ENCODE assay signal across 13 mouse cellular contexts in the genomic region with DNA sequence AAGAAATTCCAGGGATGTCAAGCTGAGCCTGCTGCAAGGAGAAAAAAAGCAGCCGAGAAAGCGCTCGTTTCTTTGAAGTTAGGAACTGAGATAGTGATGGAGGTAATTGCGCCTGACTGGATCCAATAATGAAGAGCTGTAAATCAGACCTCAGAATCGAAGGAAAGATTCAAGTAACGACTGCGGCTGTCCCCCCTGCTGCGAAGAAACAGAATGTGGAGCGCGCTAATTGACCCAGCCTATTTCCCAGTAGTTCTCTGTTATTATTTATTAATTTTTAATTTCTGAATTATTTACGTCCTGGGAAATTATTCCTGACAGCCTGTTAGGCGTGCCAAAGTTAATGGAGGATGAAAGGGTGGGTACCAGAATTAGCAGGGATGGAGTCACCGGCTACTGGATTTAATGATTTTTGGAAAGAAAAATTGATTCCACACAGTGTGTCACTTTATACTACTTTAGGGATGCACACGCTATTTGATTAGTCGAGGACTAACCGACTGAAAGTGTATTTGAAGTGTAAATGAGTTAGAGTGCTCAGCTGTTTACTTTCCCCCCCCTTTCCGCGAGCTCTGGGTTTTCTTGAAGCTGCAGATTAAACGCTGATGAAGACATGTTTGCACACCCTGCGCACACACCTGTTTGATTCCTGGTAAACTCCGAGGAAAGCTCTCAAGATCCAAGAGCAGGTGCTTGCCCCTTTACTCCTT. TPM values are rescaled to one million over a fixed set of nuclear protein-coding genes. Genes with fewer than 3 reads are reported as not detected.
DNase-seq lines count a peak whose midpoint lies in the region; ATAC-seq and TF ChIP-seq lines count a peak whose summit lies in the region.
"Had no signal": no experiment of that assay in that cellular context is flagged by ENCODE, and none has a peak within 500 bp of the region (broad histone marks: within the 10 kb centered on the region; RNA-seq: fewer than 3 reads in every experiment).

No protein-coding gene starts in this region.

- H3K36me3 ChIP-seq in kidney, postnatal 0 days (ENCODE audit: insufficient read depth, low read length), result no peaks in the 10 kb centered on the region
- no peaks in the 10 kb centered on the region for H3K36me3 ChIP-seq in forebrain, embryonic 11.5 days (ENCODE audit: control insufficient read depth, insufficient read depth, low read length)
- H3K36me3 ChIP-seq in limb, embryonic 13.5 days, result no peaks in the 10 kb centered on the region
- H3K36me3 ChIP-seq: heart, embryonic 10.5 days; limb, embryonic 15.5 days had no signal

- WGBS in kidney, postnatal 0 days, result 16% methylated on average over 21 of the region's 21 CpGs
- 40% methylated on average over 21 of the region's 21 CpGs for WGBS in forebrain, embryonic 11.5 days
- WGBS in limb, embryonic 13.5 days, result 11% methylated on average over 21 of the region's 21 CpGs

- H3K27me3 ChIP-seq in kidney, postnatal 0 days (ENCODE audit: insufficient read depth, low read length), result no peaks in the 10 kb centered on the region
- H3K27me3 ChIP-seq in forebrain, embryonic 11.5 days (ENCODE audit: control insufficient read depth, insufficient read depth, low read length), result no peaks in the 10 kb centered on the region
- peaks cover 9% of the 10 kb centered on the region; the same call in 1 of the 2 replicates for H3K27me3 ChIP-seq in limb, embryonic 13.5 days

- H3K27ac ChIP-seq in kidney, postnatal 0 days, result no peak overlapping the region
- no peak overlapping the region for H3K27ac ChIP-seq in forebrain, embryonic 11.5 days (ENCODE audit: low read depth, low read length)
- H3K27ac ChIP-seq in limb, embryonic 13.5 days, result no peak overlapping the region
- H3K27ac ChIP-seq: heart, embryonic 10.5 days; limb, embryonic 15.5 days had no signal

- ATAC-seq in kidney, postnatal 0 days (replicated peaks; ENCODE audit: low FRiP score, low read depth), result no peak
- peak; percentile 57 for ATAC-seq in forebrain, embryonic 11.5 days (replicated peaks; ENCODE audit: low FRiP score)
- no peak for ATAC-seq in limb, embryonic 13.5 days (ENCODE audit: low FRiP score, low read depth)
- ATAC-seq in erythroblast, adult 5-6 weeks (replicated peaks; ENCODE audit: low FRiP score, poor library complexity, severe bottlenecking), result no peak

- no peaks in the 10 kb centered on the region for H3K9me3 ChIP-seq in kidney, postnatal 0 days (replicated peaks; ENCODE audit: low read length)
- H3K9me3 ChIP-seq in forebrain, embryonic 11.5 days (ENCODE audit: control insufficient read depth, low read length), result no peaks in the 10 kb centered on the region
- H3K9me3 ChIP-seq in limb, embryonic 13.5 days, result no peaks in the 10 kb centered on the region
- H3K9me3 ChIP-seq: heart, embryonic 10.5 days; limb, embryonic 15.5 days had no signal

- H3K4me1 ChIP-seq in kidney, postnatal 0 days (replicated peaks; ENCODE audit: insufficient read depth, low read length), result no peaks in the 10 kb centered on the region
- no peaks in the 10 kb centered on the region; the same call in 1 of the 2 replicates for H3K4me1 ChIP-seq in forebrain, embryonic 11.5 days (replicated peaks; ENCODE audit: control insufficient read depth, insufficient read depth, low read length)
- no peaks in the 10 kb centered on the region for H3K4me1 ChIP-seq in limb, embryonic 13.5 days
- H3K4me1 ChIP-seq: heart, embryonic 10.5 days; limb, embryonic 15.5 days had no signal

- peak; percentile 72 for DNase-seq in kidney, postnatal 0 days (ENCODE audit: low spot score)
- DNase-seq in kidney, adult 18-20 months, result no peak
- no peak for DNase-seq in forebrain, embryonic 11.5 days (ENCODE audit: low spot score)
- peak; percentile 82 for DNase-seq in retina, embryonic 14.5 days (ENCODE audit: low spot score)
- no peak for DNase-seq in cerebellum, adult 11 months
- no peak for DNase-seq in left cerebral cortex, adult 8-10 months (ENCODE audit: low spot score in 2 of 2)
- DNase-seq: cerebellum, postnatal 14 days; lung, postnatal 14 days; thymus, postnatal 36 days had no signal

- no peak for TF ChIP-seq CTCF in kidney, postnatal 0 days (IDR thresholded peaks at IDR 0.05; ENCODE audit: low read depth)

- peak overlapping the region; percentile 27; the same call in 1 of the 2 replicates for H3K4me2 ChIP-seq in kidney, postnatal 0 days (ENCODE audit: low read length)
- 0 out of 2 replicates have a peak overlapping the region, but pooled peaks have one; percentile 12 for H3K4me2 ChIP-seq in forebrain, embryonic 11.5 days (ENCODE audit: low read depth, low read length, severe bottlenecking)
- H3K4me2 ChIP-seq in limb, embryonic 13.5 days (replicated peaks), result 0 out of 2 replicates have a peak overlapping the region, but pooled peaks have one; percentile 9
- H3K4me2 ChIP-seq: limb, embryonic 15.5 days had no signal

- H3K4me3 ChIP-seq in kidney, postnatal 0 days (replicated peaks; ENCODE audit: low read depth, low read length), result no peak overlapping the region
- no peak overlapping the region for H3K4me3 ChIP-seq in forebrain, embryonic 11.5 days (ENCODE audit: low read depth, low read length)
- H3K4me3 ChIP-seq in limb, embryonic 13.5 days, result no peak overlapping the region
- H3K4me3 ChIP-seq: heart, embryonic 10.5 days; limb, embryonic 15.5 days had no signal

- no peak overlapping the region for H3K9ac ChIP-seq in kidney, postnatal 0 days (ENCODE audit: low read depth, low read length)
- no peak overlapping the region for H3K9ac ChIP-seq in forebrain, embryonic 11.5 days (ENCODE audit: low read length)
- no peak overlapping the region for H3K9ac ChIP-seq in limb, embryonic 13.5 days
- H3K9ac ChIP-seq: limb, embryonic 15.5 days had no signal

RNA-seq across cellular contexts. Expression of a gene that starts 7.6 kb away (rescaled TPM):
- 914 and 1,078 TPM in 2 replicates for polyA plus RNA-seq in kidney, postnatal 0 days (2015; fragmentation: Nextera tagmentation; extraction: Ambion mirVana)
- polyA plus RNA-seq in forebrain, embryonic 11.5 days (2014; fragmentation: Nextera tagmentation; extraction: Ambion mirVana), result 687 and 743 TPM in 2 replicates
- 877 and 879 TPM in 2 replicates for polyA plus RNA-seq in limb, embryonic 13.5 days (2015; fragmentation: Nextera tagmentation; extraction: Ambion mirVana)
- total RNA-seq in left cerebral cortex, adult 8-10 months (2022), result 100 to 1,000 TPM; 340 to 406 (median 354) TPM
- total RNA-seq in erythroblast, adult 5-6 weeks (2015; ENCODE audit: low replicate concordance), result 359 and 391 TPM in 2 replicates
- total RNA-seq in erythroblast, adult 5-6 weeks (2017; ENCODE audit: low replicate concordance), result 424 and 588 TPM in 2 replicates

RNA-seq across cellular contexts. Expression of a gene that starts 28.6 kb away (rescaled TPM):
- 359 and 361 TPM in 2 replicates for polyA plus RNA-seq in kidney, postnatal 0 days (2015; fragmentation: Nextera tagmentation; extraction: Ambion mirVana)
- polyA plus RNA-seq in forebrain, embryonic 11.5 days (2014; fragmentation: Nextera tagmentation; extraction: Ambion mirVana), result 300 and 308 TPM in 2 replicates
- polyA plus RNA-seq in limb, embryonic 13.5 days (2015; fragmentation: Nextera tagmentation; extraction: Ambion mirVana), result 480 and 491 TPM in 2 replicates
- 10 to 100 TPM; 48.4 to 54.3 (median 51.1) TPM for total RNA-seq in left cerebral cortex, adult 8-10 months (2022)
- 45.4 and 56.7 TPM in 2 replicates for total RNA-seq in erythroblast, adult 5-6 weeks (2015; ENCODE audit: low replicate concordance)
- total RNA-seq in erythroblast, adult 5-6 weeks (2017; ENCODE audit: low replicate concordance), result 43.6 and 58.4 TPM in 2 replicates

Comparison
In these comparisons a context has a peak if more than half of its experiments do, and no peak if none do; other contexts are left out.
1. DNase-seq: peak in kidney, postnatal 0 days (single experiment) and retina, embryonic 14.5 days (single experiment); none in kidney, adult 18-20 months (single experiment), forebrain, embryonic 11.5 days (single experiment), cerebellum, adult 11 months (single experiment) and left cerebral cortex, adult 8-10 months (0 of 2).
2. Peak in every context shown above with its lines, with median percentiles within 50 percentile points of each other: H3K4me2 ChIP-seq.